Mouse (Mus musculus) kidney, adult 2 months (tissue): ENCODE results near the gene Cenpk.

Experiments used
- CTCF ChIP-seq: fragments of 200-500 bp; conservative IDR thresholded peaks from 2 replicates; pipeline ENCODE4 v1.5.1; 2011; ENCODE audit warnings: low read depth, mild to moderate bottlenecking, control low read depth, low read length, moderate library complexity, mixed read lengths; ENCODE audit not compliant: insufficient read depth, insufficient read length
- POLR2A ChIP-seq: fragments of 200-500 bp; IDR thresholded peaks from one replicate; pipeline ENCODE4 v1.6.1; 2011; ENCODE audit warnings: low read depth, low read length, control low read depth

- TF ChIP-seq CTCF: no peak
- no peak for TF ChIP-seq POLR2A
These were observed 770 bp downstream of the Cenpk start for GRCm38 (mm10) chr13:104229181-104229580.
